Mouse (Mus musculus) adrenal gland, postnatal 4 days (tissue): ENCODE measurements around the gene Ambn. TPM values are rescaled to one million over a fixed set of nuclear protein-coding genes. Genes with fewer than 3 reads are reported as not detected.
"Not testable (repeated sequence)": the region's sequence is repeated elsewhere in the genome, so short reads cannot be mapped to it uniquely, and the experiment has no call there.

Experiments used
- DNase-seq, 2 experiments: peaks; one replicate each; pipeline ENCODE4 v3.0.0; 2021 to 2022; ENCODE audit warnings: low spot score in 2 of 2, mixed read lengths in 2 of 2
- long read RNA-seq, 2 experiments: library from polyadenylated mRNA; stranded (forward); transcript quantifications; one replicate each; pipeline ENCODE4 v2.0.0; 2021
- total RNA-seq, 2 experiments: library from RNA; stranded (reverse); gene quantifications; 2 replicates each; pipeline ENCODE4 v1.2.3; 2021

Ambn gene
- not detected for total RNA-seq
- long read RNA-seq, experiment 1: 0 reads
- long read RNA-seq, experiment 2: 0 reads

DNA sequence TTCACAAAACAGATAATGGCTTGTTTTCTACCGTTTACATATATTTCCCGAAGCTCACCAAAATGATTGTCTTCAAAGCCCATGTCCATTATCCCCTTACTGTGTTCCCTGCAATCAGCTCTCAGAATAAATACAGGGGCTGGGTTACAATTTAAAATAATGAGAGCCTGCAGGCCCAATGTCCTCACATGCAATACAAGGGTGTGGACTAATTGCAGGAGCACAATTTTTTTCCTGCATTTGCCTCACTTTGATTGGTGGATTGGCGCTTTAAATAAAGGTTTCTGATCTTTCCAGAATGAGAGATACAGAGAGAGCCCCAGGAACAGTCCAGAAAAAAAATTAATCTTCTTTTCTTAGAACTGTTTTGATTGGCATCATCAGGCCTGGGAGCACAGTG lies at the start of gene Ambn:
Gene Ambn (plus strand): TSS at position 301 of the 400 bp plus-strand sequence.
- no peak for DNase-seq

- DNase-seq: no peak
Measured at GRCm38 (mm10) chr5:88420319-88421065, 35.3 kb upstream of the Ambn start.

GRCm38 (mm10) chr5:88424892-88425291 lies 30.9 kb upstream of the Ambn start:
- DNase-seq: not testable (repeated sequence)

DNA sequence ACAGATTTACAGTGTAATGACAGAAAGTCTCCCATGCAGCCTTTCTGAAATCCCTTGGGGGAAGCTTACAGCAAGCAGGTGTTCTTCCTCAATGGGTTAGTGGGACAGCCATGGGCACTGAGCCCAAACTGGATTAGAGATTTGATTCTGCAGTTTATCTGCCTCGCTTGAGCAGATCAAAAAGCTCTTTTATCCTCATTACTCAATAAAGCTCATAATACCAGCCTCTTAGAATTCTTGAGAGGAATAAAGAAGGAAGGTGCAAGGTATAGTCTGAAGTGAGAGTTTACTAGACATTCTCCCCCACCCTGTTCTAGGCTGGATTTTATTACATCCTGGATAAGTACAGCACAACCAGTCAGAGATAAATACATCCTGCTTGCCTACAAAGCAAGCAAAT lies 29.0 kb upstream of the Ambn start:
- DNase-seq: no peak

- DNase-seq: no peak
Measured at GRCm38 (mm10) chr5:88467471-88467870, 11.7 kb downstream of the Ambn start.

- DNase-seq: no peak
Measured at GRCm38 (mm10) chr5:88468807-88469704, 13.3 kb downstream of the Ambn start.

- no peak for DNase-seq
Measured at GRCm38 (mm10) chr5:88487675-88488074, 31.9 kb downstream of the Ambn start, which contains the start of gene Enam. Gene Enam (plus strand): TSS chr5:88487975.

DNA sequence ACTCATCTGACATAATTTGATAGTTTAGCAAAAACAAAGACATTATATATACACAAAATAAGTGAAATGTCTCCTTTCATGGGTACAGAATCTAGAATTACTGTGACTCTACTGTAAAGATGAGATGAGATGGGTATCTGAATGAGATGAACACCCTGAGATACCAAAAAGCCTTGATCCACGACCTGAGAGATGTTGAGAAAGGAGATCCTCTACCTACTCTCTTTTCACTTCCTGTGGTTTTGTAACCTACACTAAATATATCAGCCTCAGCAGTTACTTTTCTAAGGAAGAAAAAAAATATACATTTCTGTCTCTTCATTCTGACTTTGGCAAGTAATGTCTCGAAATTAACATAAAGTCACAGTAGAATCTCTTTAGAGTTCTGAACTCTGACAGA lies 33.2 kb downstream of the Ambn start:
- DNase-seq: no peak

DNA sequence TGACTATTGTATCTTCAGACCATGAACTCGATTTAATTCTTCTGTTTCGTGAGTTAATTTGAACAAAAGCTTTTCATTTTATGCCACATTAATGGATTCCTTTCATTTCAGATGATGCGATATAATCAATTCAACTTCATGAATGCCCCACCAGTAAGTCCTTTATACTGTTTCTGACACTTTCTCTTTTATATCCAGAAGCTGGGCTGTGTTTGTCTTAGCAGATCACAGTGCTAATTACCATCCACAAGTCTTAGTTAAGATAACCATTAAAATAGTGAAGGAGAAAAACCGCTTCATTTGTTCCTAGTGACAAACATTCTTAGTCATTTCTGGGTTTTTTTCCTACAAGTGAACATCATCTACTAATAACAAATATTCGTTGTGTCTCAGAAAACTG lies 35.3 kb downstream of the Ambn start:
- no peak for DNase-seq

DNA sequence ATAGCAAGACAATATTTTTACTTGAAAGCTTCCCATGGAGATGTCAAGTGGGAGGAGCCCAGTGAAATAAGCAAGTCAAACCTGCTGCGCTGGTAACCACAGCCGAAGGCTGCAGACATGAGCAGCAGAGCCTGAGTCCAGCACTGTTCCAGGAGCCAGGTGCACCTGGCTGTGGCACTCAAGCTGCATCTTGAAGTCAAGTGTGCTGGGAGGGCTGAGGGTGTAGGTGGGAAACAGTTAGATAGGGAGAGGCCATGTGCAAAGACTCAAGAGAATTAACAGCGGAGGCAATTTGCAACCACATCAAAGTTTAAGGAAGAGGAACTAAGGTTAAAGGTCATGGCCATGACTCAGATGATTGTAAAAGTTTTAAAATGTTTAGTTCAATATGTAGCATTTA lies 44.0 kb downstream of the Ambn start:
- DNase-seq: no peak

DNA sequence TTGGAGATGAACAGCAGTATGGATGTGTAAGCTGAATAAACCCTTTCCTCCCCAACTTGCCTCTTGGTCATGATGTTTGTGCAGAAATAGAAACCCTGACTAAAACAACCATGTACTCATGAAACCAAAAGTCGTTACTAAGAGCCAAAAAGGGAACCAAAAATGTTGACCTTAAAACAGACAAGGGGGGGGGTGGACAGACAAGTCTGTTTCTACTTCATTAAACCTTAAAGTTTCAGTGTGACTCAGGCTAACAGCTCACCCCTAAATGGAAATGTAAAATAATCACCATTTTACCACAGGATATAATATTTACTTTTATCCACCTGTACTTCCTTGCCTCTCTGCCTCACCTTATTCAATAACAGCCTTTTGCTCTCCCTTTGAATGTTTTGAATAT lies 52.8 kb downstream of the Ambn start:
- DNase-seq: no peak

DNA sequence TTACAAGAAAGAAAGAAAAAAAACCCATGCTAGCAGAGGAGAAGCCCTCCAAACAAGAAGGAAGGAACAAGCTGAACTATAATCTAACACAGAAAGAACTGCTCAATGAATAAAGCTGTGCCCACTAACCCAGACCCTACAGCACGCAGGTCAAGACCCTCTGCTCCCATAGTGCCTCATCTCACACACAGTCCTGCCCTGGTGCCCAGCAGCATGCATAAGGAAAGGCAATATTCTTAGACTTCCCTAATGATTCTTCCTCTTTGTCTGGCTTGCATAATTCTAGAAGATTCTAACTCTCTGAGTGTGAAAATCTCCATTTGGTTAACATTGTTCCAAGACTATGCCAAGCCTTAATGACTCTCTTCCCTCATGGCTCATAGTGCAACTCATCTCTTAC lies 53.2 kb downstream of the Ambn start:
- no peak for DNase-seq

Other genes with a start within 250 kb of the Ambn start
- gene Gm7714, start 187.1 kb upstream of the Ambn start, total RNA-seq: not detected
- not detected for gene Prol1, start 138.7 kb upstream of the Ambn start, total RNA-seq
- gene Amtn, start 79.9 kb upstream of the Ambn start, total RNA-seq: not detected
- gene Enam, start 32.0 kb downstream of the Ambn start, total RNA-seq: not detected
- under 1 TPM; 0.28 to 0.45 TPM for gene Jchain, start 71.9 kb downstream of the Ambn start, total RNA-seq
- 10 to 100 TPM; 37.4 to 39.1 TPM for gene Utp3, start 98.5 kb downstream of the Ambn start, total RNA-seq
- 10 to 100 TPM; 48.8 to 49.6 TPM for gene Rufy3, start 109.0 kb downstream of the Ambn start, total RNA-seq
- 100 to 1,000 TPM; 141 to 146 TPM for gene Grsf1, start 220.2 kb downstream of the Ambn start, total RNA-seq